Mouse (Mus musculus): ENCODE measurements around the gene Rdh1. TPM values are rescaled to one million over a fixed set of nuclear protein-coding genes. Genes with fewer than 3 reads are reported as not detected.
"Not testable (repeated sequence)": the region's sequence is repeated elsewhere in the genome, so short reads cannot be mapped to it uniquely, and the experiment has no call there.

Gene Rdh1
- polyA plus RNA-seq, 1 experiment from 2014 or later, result not detected

DNA sequence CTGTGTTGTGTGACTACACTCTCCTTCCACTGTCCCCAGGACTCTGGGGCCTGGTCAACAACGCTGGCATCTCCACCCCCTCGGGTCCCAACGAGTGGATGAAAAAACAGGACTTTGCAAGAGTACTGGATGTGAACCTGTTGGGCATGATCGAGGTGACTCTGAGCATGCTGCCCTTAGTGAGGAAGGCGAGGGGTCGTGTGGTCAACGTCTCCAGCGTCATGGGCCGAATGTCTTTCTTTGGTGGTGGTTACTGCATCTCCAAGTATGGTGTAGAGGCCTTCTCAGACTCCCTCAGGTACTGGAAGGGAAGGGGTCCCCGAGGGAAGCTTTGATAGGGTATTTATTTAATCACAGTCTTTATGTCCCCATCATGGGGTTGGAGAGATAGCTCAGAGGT is 3.4 kb downstream of the Rdh1 start:
- not testable (repeated sequence) for H3K4me3 ChIP-seq (replicated peaks; ENCODE audit: low read length); H3K9me3 ChIP-seq (ENCODE audit: control insufficient read depth, low read length); H3K9ac ChIP-seq (replicated peaks; ENCODE audit: low read depth, low read length); H3K27ac ChIP-seq (ENCODE audit: low read length); ATAC-seq; H3K27me3 ChIP-seq (replicated peaks; ENCODE audit: control insufficient read depth, insufficient read depth, low read length); H3K4me1 ChIP-seq (replicated peaks; ENCODE audit: control insufficient read depth, insufficient read depth, low read length); H3K4me2 ChIP-seq (ENCODE audit: low read length); H3K36me3 ChIP-seq (ENCODE audit: control insufficient read depth, insufficient read depth)
- 90% methylated on average over 10 of the region's 10 CpGs for WGBS

DNA sequence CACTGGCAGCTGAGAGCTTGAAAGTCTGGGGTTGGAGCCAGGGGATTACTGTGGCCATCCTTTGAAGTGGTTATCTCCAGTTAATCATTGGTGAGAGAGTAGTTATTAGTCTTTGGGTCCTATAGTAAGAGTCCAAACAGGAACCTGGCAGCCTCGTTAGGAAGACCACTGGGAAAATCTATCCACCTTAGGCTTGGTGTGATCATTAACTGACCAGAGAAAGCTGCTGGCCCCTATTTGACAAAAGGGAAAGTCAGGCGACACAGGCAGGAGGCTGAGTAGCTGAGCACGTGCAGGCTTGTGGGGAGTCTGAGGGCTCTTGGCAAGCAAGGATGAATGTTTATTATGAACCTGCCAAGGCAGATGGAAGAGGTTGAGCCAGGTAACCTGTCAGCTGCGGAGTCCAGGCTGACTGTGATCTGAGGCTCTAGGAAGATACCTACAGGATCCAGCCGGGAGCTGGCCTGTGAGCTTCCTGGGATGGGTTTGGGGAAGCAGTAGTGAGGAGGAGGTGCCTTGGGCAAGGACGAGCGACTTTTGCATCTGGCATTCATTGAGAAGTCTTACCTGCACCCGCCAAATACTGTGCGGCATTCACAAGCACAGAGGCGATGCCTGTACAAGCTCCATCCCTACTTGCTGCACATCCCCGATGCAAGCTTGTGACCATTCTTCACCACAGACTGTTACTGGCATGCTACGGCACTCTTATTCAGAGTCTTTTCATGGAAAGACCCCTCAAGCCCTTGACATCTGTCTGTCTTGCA is 4.6 kb downstream of the Rdh1 start:
- H3K36me3 ChIP-seq (ENCODE audit: control insufficient read depth, insufficient read depth), result no peaks in the 10 kb centered on the region
- no peak overlapping the region for H3K4me3 ChIP-seq (replicated peaks; ENCODE audit: low read length)
- no peaks in the 10 kb centered on the region for H3K27me3 ChIP-seq (replicated peaks; ENCODE audit: control insufficient read depth, insufficient read depth, low read length)
- no peak overlapping the region for H3K27ac ChIP-seq (ENCODE audit: low read length)
- H3K9me3 ChIP-seq (ENCODE audit: control insufficient read depth, low read length), result no peaks in the 10 kb centered on the region
- no peak for ATAC-seq
- no peak overlapping the region for H3K4me2 ChIP-seq (ENCODE audit: low read length)
- no peak overlapping the region for H3K9ac ChIP-seq (replicated peaks; ENCODE audit: low read depth, low read length)
- H3K4me1 ChIP-seq (replicated peaks; ENCODE audit: control insufficient read depth, insufficient read depth, low read length), result no peaks in the 10 kb centered on the region
- WGBS, result 65% methylated on average over 12 of the region's 12 CpGs

DNA sequence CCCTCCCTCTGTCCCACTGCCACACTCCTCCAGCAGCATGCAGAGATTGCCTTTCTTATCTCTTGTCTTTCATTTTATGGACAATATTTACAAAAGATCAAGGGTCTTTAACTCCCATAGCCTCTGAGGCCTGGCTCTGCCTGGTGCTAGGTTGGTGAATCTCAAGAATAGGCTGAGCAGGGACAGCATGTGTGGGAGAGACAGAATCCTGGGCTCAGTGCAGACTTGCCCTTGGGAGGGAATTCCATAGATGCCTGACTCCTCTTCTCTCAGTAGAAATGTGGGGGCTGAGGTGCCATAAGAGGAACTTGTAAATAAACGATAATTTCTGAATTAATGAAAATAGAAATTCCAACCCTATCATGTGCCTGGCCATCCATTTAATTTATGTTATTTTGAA is 7.0 kb downstream of the Rdh1 start:
- Histone ChIP-seq H3K9ac (replicated peaks; ENCODE audit: low read depth, low read length) (no peak overlapping the region), H3K4me1 (replicated peaks; ENCODE audit: control insufficient read depth, insufficient read depth, low read length) (no peaks in the 10 kb centered on the region), H3K27ac (ENCODE audit: low read length) (no peak overlapping the region), H3K36me3 (ENCODE audit: control insufficient read depth, insufficient read depth) (no peaks in the 10 kb centered on the region), H3K4me3 (replicated peaks; ENCODE audit: low read length) (no peak overlapping the region), H3K9me3 (ENCODE audit: control insufficient read depth, low read length) (no peaks in the 10 kb centered on the region), H3K4me2 (ENCODE audit: low read length) (no peak overlapping the region), H3K27me3 (replicated peaks; ENCODE audit: control insufficient read depth, insufficient read depth, low read length) (no peaks in the 10 kb centered on the region)
- ATAC-seq, result no peak
- 90% methylated on average over 1 of the region's 1 CpGs for WGBS

DNA sequence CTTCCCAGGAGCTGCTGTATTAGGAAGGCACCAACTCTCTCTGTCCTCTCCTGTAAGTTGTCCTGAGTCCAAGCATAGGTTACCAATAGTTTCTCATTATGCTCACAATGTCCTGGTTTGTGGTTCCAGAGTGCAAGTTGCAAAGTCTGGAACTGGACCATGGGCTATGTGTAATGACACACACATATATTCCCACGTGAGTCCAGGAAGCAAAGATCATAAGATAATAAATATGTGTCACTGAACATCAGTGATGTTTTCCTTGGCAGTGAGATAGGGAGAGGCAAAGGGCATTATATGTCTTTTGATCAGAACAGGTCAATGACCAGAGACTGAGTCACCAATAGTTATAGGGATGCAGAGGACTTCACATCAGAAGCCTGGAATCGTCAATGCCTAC is 16.5 kb downstream of the Rdh1 start, which contains the start of gene Rdh9:
Gene Rdh9 (plus strand): TSS at position 376 of the 400 bp plus-strand sequence.
- no peak within 1 kb of the TSS for H3K4me2 ChIP-seq (ENCODE audit: low read length)
- 81% methylated on average over 2 of the region's 2 CpGs for WGBS
- H3K4me3 ChIP-seq (replicated peaks; ENCODE audit: low read length), result no peak within 1 kb of the TSS
- no peaks in the 10 kb centered on the region for H3K9me3 ChIP-seq (ENCODE audit: control insufficient read depth, low read length)
- no peaks in the 10 kb centered on the region for H3K27me3 ChIP-seq (replicated peaks; ENCODE audit: control insufficient read depth, insufficient read depth, low read length)
- no peaks in the 10 kb centered on the region for H3K36me3 ChIP-seq (ENCODE audit: control insufficient read depth, insufficient read depth)
- no peak within 1 kb of the TSS for H3K27ac ChIP-seq (ENCODE audit: low read length)
- ATAC-seq, result no peak
- H3K4me1 ChIP-seq (replicated peaks; ENCODE audit: control insufficient read depth, insufficient read depth, low read length), result no peaks in the 10 kb centered on the region
- no peak within 1 kb of the TSS for H3K9ac ChIP-seq (replicated peaks; ENCODE audit: low read depth, low read length)

DNA sequence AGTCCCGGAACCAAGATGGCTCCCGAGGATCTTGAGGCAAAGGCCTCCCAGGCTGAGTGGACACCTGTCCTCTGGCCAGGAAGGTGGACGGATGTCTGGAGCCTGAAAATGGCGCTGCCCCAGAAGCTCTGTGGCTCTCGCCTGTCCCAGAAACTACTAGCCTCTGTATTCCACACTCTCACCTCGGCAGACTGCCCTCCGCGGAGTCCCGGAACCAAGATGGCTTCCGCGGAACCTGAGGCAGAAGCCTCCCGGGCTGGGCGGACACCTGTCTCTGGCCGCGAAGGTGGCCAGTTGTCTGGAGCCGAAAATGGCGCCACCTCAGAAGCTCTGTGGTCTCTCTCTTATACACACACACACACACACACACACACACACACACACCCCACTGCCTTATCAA is 22.8 kb downstream of the Rdh1 start:
- H3K9ac ChIP-seq (replicated peaks; ENCODE audit: low read depth, low read length); H3K4me3 ChIP-seq (replicated peaks; ENCODE audit: low read length); H3K27ac ChIP-seq (ENCODE audit: low read length); H3K9me3 ChIP-seq (ENCODE audit: control insufficient read depth, low read length); H3K4me2 ChIP-seq (ENCODE audit: low read length); H3K27me3 ChIP-seq (replicated peaks; ENCODE audit: control insufficient read depth, insufficient read depth, low read length); H3K4me1 ChIP-seq (replicated peaks; ENCODE audit: control insufficient read depth, insufficient read depth, low read length); ATAC-seq; H3K36me3 ChIP-seq (ENCODE audit: control insufficient read depth, insufficient read depth): not testable (repeated sequence)
- 96% methylated on average over 17 of the region's 17 CpGs for WGBS

DNA sequence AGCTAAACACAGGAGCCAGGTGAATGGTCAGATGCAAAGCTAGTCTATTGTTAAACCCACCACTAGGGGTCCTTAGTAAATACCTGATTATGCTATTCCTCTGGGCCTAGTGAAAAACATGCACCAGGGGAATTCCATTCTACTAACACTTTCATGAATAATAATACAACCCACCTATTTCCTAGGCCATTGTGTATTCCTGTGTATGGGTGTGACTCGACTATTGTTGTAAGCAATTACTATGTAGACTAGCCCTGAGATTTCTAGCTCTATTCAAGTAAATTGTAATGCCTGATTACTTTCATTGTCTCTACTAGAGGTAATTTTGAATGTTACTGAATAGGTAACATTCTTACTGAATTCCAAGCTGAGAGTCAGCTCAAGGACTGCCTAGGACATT is 25.9 kb downstream of the Rdh1 start:
- not testable (repeated sequence) for H3K9ac ChIP-seq (replicated peaks; ENCODE audit: low read depth, low read length); H3K27ac ChIP-seq (ENCODE audit: low read length); H3K36me3 ChIP-seq (ENCODE audit: control insufficient read depth, insufficient read depth); H3K4me2 ChIP-seq (ENCODE audit: low read length); H3K4me3 ChIP-seq (replicated peaks; ENCODE audit: low read length); H3K27me3 ChIP-seq (replicated peaks; ENCODE audit: control insufficient read depth, insufficient read depth, low read length); H3K9me3 ChIP-seq (ENCODE audit: control insufficient read depth, low read length); ATAC-seq; H3K4me1 ChIP-seq (replicated peaks; ENCODE audit: control insufficient read depth, insufficient read depth, low read length)
- WGBS, result 65% methylated on average over 1 of the region's 1 CpGs

DNA sequence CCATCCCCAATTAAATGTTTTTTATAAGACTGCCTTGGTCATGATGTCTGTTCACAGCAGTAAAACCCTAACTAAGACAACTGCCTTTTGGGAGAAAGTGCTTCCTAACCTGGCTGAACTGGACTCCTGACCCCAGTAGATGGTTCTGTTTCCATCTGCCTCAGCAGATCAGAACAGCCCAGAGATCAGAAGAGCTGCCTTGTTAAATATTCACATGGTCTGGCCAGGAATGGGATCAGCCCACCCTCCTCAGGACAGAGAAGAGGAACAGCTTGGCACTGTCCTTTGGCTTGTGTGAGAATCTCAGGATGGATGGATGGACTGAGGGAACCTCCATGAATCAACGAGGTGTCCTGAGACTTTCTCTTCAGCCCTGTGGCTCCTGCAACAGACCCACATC is 39.8 kb downstream of the Rdh1 start:
- no peaks in the 10 kb centered on the region for H3K27me3 ChIP-seq (replicated peaks; ENCODE audit: control insufficient read depth, insufficient read depth, low read length)
- no peak overlapping the region for H3K9ac ChIP-seq (replicated peaks; ENCODE audit: low read depth, low read length)
- WGBS, result 78% methylated on average over 1 of the region's 1 CpGs
- H3K36me3 ChIP-seq (ENCODE audit: control insufficient read depth, insufficient read depth), result no peaks in the 10 kb centered on the region
- no peaks in the 10 kb centered on the region for H3K4me1 ChIP-seq (replicated peaks; ENCODE audit: control insufficient read depth, insufficient read depth, low read length)
- no peak overlapping the region for H3K4me2 ChIP-seq (ENCODE audit: low read length)
- H3K27ac ChIP-seq (ENCODE audit: low read length), result no peak overlapping the region
- H3K9me3 ChIP-seq (ENCODE audit: control insufficient read depth, low read length), result no peaks in the 10 kb centered on the region
- no peak overlapping the region for H3K4me3 ChIP-seq (replicated peaks; ENCODE audit: low read length)
- ATAC-seq, result no peak

DNA sequence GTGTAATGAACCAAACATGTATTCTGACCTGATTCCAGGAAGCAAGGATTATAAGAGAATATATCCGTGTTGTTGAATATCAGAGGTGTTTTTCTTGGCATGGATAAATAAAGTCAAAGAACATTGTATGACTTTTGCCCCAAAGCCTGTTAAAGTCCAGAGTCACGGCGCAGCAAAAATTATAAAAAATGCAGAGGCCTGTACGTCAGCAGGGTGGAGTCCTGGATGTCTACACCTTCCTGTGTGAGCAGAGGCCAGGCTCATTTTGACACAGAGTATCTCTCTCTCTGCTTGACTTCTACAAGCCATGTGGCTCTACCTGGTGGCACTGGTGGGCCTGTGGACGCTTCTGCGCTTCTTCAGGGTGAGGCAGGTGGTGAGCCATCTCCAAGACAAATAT is 41.4 kb downstream of the Rdh1 start, which contains the start of gene Rdh16:
Gene Rdh16 (plus strand): TSS at position 262 of the 400 bp plus-strand sequence.
- Histone ChIP-seq H3K9ac (replicated peaks; ENCODE audit: low read depth, low read length) (no peak within 1 kb of the TSS), H3K4me2 (ENCODE audit: low read length) (no peak within 1 kb of the TSS), H3K36me3 (ENCODE audit: control insufficient read depth, insufficient read depth) (no peaks in the 10 kb centered on the region), H3K4me3 (replicated peaks; ENCODE audit: low read length) (no peak within 1 kb of the TSS), H3K4me1 (replicated peaks; ENCODE audit: control insufficient read depth, insufficient read depth, low read length) (no peaks in the 10 kb centered on the region), H3K27ac (ENCODE audit: low read length) (no peak within 1 kb of the TSS), H3K9me3 (ENCODE audit: control insufficient read depth, low read length) (no peaks in the 10 kb centered on the region), H3K27me3 (replicated peaks; ENCODE audit: control insufficient read depth, insufficient read depth, low read length) (no peaks in the 10 kb centered on the region)
- ATAC-seq, result no peak
- 92% methylated on average over 6 of the region's 6 CpGs for WGBS

DNA sequence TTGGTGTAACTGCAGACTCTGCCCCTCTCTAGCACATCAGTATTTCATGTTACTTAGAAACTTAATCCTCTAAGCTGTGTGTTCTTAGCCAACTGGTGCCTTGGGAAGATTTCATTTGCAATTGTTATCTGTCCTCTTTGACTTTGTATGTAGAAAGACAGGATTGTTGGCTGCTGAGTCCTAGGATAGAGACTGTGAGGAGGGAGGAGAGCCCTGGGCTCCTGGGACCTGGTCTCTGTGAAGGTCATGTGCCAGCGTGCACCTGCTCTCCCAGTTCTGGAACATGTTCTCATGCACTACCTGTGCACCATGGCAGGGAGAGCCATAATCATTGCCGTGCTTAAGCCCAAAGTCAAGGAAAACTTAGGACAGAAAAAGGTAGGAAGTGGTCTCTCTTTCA is 42.1 kb downstream of the Rdh1 start:
- Histone ChIP-seq H3K9me3 (ENCODE audit: control insufficient read depth, low read length) (no peaks in the 10 kb centered on the region), H3K27ac (ENCODE audit: low read length) (no peak overlapping the region), H3K4me1 (replicated peaks; ENCODE audit: control insufficient read depth, insufficient read depth, low read length) (no peaks in the 10 kb centered on the region), H3K9ac (replicated peaks; ENCODE audit: low read depth, low read length) (no peak overlapping the region), H3K36me3 (ENCODE audit: control insufficient read depth, insufficient read depth) (no peaks in the 10 kb centered on the region), H3K27me3 (replicated peaks; ENCODE audit: control insufficient read depth, insufficient read depth, low read length) (no peaks in the 10 kb centered on the region), H3K4me2 (ENCODE audit: low read length) (no peak overlapping the region), H3K4me3 (replicated peaks; ENCODE audit: low read length) (no peak overlapping the region)
- ATAC-seq, result no peak
- 92% methylated on average over 2 of the region's 2 CpGs for WGBS

DNA sequence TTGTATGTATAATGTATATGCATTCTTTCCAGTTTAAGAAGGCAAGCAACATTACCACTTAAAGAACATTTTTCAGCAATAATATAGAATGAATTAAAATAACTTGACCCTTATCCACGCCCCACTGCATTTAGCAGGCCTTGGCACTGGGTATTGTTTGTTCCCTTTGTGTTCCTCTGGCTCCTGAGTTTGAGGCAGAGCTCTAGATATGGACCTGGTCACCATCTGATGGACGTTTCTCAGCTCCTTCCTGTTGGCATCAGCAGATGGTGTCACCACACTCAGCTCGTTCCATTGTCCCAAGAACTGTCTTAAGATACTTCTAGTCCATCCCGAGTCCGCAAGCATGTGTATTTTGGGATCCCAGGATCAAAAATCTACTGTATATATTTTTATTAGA is 42.7 kb downstream of the Rdh1 start:
- Histone ChIP-seq H3K4me2 (ENCODE audit: low read length) (no peak overlapping the region), H3K4me3 (replicated peaks; ENCODE audit: low read length) (no peak overlapping the region), H3K36me3 (ENCODE audit: control insufficient read depth, insufficient read depth) (no peaks in the 10 kb centered on the region), H3K27ac (ENCODE audit: low read length) (no peak overlapping the region), H3K4me1 (replicated peaks; ENCODE audit: control insufficient read depth, insufficient read depth, low read length) (no peaks in the 10 kb centered on the region), H3K9ac (replicated peaks; ENCODE audit: low read depth, low read length) (no peak overlapping the region), H3K9me3 (ENCODE audit: control insufficient read depth, low read length) (no peaks in the 10 kb centered on the region), H3K27me3 (replicated peaks; ENCODE audit: control insufficient read depth, insufficient read depth, low read length) (no peaks in the 10 kb centered on the region)
- no peak for ATAC-seq
- 80% methylated on average over 5 of the region's 5 CpGs for WGBS

All from forebrain, embryonic 16.5 days (tissue).